Mouse (Mus musculus) ES-E14 (cell line): ENCODE measurements around the gene Rad9a.

Experiments
- ZC3H11A ChIP-seq: IDR thresholded peaks from 2 replicates; pipeline ENCODE4 v1.6.1; 2012; ENCODE audit warnings: low read depth, mild to moderate bottlenecking, inconsistent platforms, low read length, borderline replicate concordance
- ZNF384 ChIP-seq: IDR thresholded peaks from 2 replicates; pipeline ENCODE4 v1.6.1; 2012; ENCODE audit warnings: low read depth, low read length, inconsistent platforms

- TF ChIP-seq ZC3H11A: no peak
- no peak for TF ChIP-seq ZNF384
These were observed 43.3 kb upstream of the Rad9a start for GRCm38 (mm10) chr19:4244775-4245174.
